Mouse (Mus musculus) embryonic facial prominence, embryonic 12.5 days (tissue): ENCODE data around the gene Cdan1. TPM values are rescaled to one million over a fixed set of nuclear protein-coding genes. Genes with fewer than 3 reads are reported as not detected.

Source experiments
- ATAC-seq: fragments of 200-750 bp; cut with Nextera tagmentation; 2 replicates; pipeline ENCODE4 v1.8.0; 2017; ENCODE audit not compliant: insufficient number of reproducible peaks, insufficient read depth, low FRiP score, low TSS enrichment
- H3K27ac ChIP-seq: fragments of 300-500 bp; sonication (generic); 2 replicates; pipeline ENCODE4 v1.5.1; 2016; ENCODE audit warnings: mild to moderate bottlenecking
- H3K27me3 ChIP-seq: fragments of 300-500 bp; sonication (generic); 2 replicates; pipeline ENCODE4 v1.6.1; 2016; ENCODE audit warnings: mild to moderate bottlenecking, moderate library complexity
- H3K36me3 ChIP-seq: fragments of 300-500 bp; sonication (generic); 2 replicates; pipeline ENCODE4 v1.6.1; 2016; ENCODE audit warnings: mild to moderate bottlenecking
- H3K4me1 ChIP-seq: fragments of 300-500 bp; sonication (generic); 2 replicates; pipeline ENCODE4 v1.6.1; 2016
- H3K4me2 ChIP-seq: fragments of 300-500 bp; sonication (generic); replicated peaks from 2 replicates; pipeline ENCODE4 v1.6.1; 2016; ENCODE audit warnings: mild to moderate bottlenecking, moderate library complexity
- H3K4me3 ChIP-seq: fragments of 300-500 bp; sonication (generic); 2 replicates; pipeline ENCODE4 v1.5.1; 2016; ENCODE audit warnings: mild to moderate bottlenecking
- H3K9ac ChIP-seq: fragments of 300-500 bp; sonication (generic); 2 replicates; pipeline ENCODE4 v1.6.1; 2016; ENCODE audit warnings: mild to moderate bottlenecking, moderate library complexity
- H3K9me3 ChIP-seq: fragments of 300-500 bp; sonication (generic); 2 replicates; pipeline ENCODE4 v1.6.1; 2016; ENCODE audit warnings: mild to moderate bottlenecking, moderate library complexity
- WGBS: fragments of 180-500 bp; shearing (Covaris S2); methylation state at CpG from one replicate; pipeline ENCODE4 v1.1.7; 2016; 5-methylcytosine and 5-hydroxymethylcytosine counted together
- polyA plus RNA-seq: library from polyadenylated mRNA; unstranded; fragments of >200 nt; fragmentation: Nextera tagmentation; extraction: Ambion mirVana; gene quantifications from 2 replicates; pipeline ENCODE4 v1.2.1, GENCODE M21; 2016

Cdan1 gene
- polyA plus RNA-seq, 1 experiment from 2014 or later, result 12.1 TPM

DNA sequence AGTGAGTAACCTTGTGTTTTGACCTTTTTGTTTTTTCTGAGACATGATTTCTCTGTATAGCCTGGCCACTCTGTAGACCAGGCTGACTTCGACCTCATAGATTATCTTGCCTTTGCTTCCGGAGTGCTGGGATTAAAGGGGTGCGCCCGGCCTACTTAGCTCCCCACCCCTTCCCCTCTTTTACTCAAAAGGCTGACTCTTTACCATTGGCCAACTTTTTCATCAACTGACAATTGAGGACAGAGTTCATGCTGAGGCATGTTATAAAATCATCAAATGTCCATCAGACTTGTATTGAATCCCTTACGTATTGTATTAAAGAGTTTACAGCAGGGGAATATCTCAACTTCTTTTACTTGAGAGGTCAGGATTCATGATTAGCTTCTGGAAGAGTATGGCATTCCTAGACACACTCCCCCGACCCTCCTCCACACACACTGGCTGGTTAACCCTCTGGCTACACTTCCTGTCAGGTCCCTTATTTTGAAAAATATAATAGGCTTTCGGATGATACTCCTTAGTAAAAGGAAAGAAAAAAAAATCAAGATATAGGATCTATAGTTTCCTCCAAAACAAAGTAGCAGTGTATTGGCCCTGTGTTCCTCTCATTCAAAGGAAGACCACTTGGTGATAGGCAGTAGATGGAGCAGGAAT lies 117.9 kb downstream of the Cdan1 start:
- peak overlapping the region; percentile 90 for H3K27ac ChIP-seq
- WGBS, result 44% methylated on average over 7 of the region's 7 CpGs
- H3K4me1 ChIP-seq, result peaks cover 26% of the 10 kb centered on the region
- peak overlapping the region; percentile 95 for H3K4me2 ChIP-seq
- peaks cover 18% of the 10 kb centered on the region for H3K36me3 ChIP-seq
- no peaks in the 10 kb centered on the region for H3K27me3 ChIP-seq
- H3K4me3 ChIP-seq, result peak overlapping the region; percentile 96
- no peaks in the 10 kb centered on the region for H3K9me3 ChIP-seq
- ATAC-seq, result no peak
- peak overlapping the region; percentile 95; the same call in 1 of the 2 replicates for H3K9ac ChIP-seq

DNA sequence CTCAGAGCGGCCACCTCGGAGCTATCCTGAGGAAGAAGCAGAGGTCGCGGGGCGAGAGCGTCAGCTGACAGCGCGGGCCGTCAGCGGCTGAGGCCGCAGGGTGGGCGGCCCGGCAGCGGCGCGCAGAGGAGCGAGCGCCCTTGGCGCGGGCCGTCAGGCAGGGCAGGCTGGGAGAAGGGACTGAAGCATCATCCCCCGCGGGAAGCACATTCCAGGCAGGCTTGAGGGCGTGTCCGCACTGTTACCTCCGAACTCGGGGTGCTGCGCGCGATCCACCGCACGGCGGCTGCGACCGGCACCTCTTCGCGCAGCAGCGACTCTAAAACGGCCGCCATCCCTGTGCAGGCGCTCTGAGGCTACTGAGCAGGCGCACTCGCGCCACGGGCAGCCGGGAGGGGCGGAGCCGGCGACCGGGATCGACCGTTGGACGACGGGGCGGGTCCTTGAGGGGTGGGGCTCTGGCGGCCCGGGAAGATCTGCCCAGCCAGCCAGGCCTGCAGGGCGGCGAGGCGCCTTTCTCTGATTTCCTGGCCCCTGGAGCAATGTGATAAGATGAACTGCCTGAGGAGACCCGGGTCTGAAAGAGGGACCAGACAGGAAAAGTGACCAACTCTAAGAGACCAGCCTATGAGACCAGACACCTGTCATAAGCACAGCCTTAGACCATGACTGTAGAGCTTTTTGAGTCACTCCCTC lies 118.6 kb downstream of the Cdan1 start:
- peak; percentile 97 for ATAC-seq
- H3K9me3 ChIP-seq, result no peaks in the 10 kb centered on the region
- H3K4me1 ChIP-seq, result peaks cover 26% of the 10 kb centered on the region
- no peaks in the 10 kb centered on the region for H3K27me3 ChIP-seq
- H3K4me3 ChIP-seq, result peak overlapping the region; percentile 96
- under 1% methylated on average over 61 of the region's 61 CpGs for WGBS
- H3K27ac ChIP-seq, result peak overlapping the region; percentile 90
- peaks cover 25% of the 10 kb centered on the region for H3K36me3 ChIP-seq
- peak overlapping the region; percentile 95 for H3K4me2 ChIP-seq
- peak overlapping the region; percentile 95 for H3K9ac ChIP-seq

GRCm38 (mm10) chr2:120730639-120731166 lies 119.2 kb downstream of the Cdan1 start:
- Histone ChIP-seq H3K4me3 (peak overlapping the region; percentile 96), H3K4me2 (peak overlapping the region; percentile 95), H3K9me3 (no peaks in the 10 kb centered on the region), H3K27me3 (no peaks in the 10 kb centered on the region), H3K9ac (peak overlapping the region; percentile 95), H3K36me3 (peaks cover 31% of the 10 kb centered on the region), H3K4me1 (peaks cover 26% of the 10 kb centered on the region), H3K27ac (peak overlapping the region; percentile 90)
- peak; percentile 58; the same call in 1 of the 2 replicates for ATAC-seq
- WGBS, result under 1% methylated on average over 50 of the region's 50 CpGs

DNA sequence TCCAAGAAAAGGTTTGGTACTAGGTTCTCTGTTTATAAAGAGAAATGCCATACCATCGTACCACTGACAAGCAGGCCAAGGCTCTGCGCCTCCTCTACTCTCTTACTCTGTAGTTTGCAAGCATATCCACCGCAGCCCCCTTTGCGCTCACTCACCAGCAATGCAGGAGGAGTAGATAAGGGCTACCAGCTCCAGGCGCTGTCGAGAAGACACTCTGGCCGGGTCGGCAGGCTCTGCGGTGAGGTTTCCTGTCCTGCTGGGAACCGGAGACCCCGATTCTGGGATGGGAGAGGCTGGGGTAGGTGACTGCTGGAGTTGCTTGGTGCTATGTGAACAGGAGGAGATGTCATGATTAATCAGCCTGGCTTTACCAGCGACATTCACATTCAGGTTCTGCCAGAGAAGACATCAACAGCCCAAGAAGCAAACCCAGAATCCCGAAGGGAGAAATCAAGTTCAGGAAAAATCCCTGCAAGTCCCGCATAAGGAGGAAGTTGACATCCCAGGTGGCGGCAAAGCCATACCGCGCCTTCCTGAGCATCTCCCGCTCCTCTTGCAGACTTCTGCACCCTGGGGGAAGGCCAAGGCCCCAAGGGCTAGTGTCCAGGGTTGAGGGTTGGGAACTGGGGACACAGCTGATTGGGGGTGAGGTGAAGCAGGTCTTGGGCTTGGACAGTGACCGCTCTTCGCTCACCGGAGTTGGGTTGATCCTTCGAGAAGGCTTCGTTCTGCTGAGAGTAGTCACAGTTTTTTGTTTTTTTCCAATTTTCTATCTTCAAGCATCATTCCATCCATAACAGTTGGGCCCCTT lies 119.9 kb downstream of the Cdan1 start:
- Histone ChIP-seq H3K4me2 (peak overlapping the region; percentile 95), H3K4me3 (peak overlapping the region; percentile 96), H3K27me3 (no peaks in the 10 kb centered on the region), H3K9me3 (no peaks in the 10 kb centered on the region), H3K4me1 (peaks cover 26% of the 10 kb centered on the region), H3K36me3 (peaks cover 38% of the 10 kb centered on the region), H3K9ac (peak overlapping the region; percentile 95), H3K27ac (no peak overlapping the region)
- WGBS, result 9% methylated on average over 23 of the region's 23 CpGs
- no peak for ATAC-seq

DNA sequence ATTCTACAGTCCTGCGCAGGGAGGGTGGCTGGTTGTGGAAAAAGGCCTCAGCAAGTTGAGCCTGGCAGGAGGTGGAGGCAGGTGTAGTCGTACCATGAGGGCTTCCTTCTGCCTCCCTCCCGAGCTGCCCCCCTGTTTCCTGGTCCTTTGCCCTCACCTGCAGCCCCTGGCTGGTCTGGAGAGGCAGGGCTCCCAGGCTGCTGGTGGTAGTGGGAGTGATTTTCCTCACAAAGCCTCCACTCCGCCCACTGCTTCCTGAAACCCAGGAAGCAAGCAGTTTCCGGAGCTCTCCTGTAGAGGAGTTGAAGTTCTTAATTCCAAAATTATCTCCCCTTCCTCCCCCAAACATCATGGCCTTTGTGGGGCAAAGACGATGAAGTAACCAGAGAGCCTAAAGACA lies 125.8 kb downstream of the Cdan1 start:
- no peak overlapping the region for H3K27ac ChIP-seq
- no peaks in the 10 kb centered on the region for H3K27me3 ChIP-seq
- no peak overlapping the region for H3K4me3 ChIP-seq
- H3K4me2 ChIP-seq, result no peak overlapping the region
- H3K9me3 ChIP-seq, result no peaks in the 10 kb centered on the region
- no peak for ATAC-seq
- H3K4me1 ChIP-seq, result peaks cover 12% of the 10 kb centered on the region
- WGBS, result 80% methylated on average over 6 of the region's 6 CpGs
- H3K36me3 ChIP-seq, result peaks cover 93% of the 10 kb centered on the region
- no peak overlapping the region for H3K9ac ChIP-seq

DNA sequence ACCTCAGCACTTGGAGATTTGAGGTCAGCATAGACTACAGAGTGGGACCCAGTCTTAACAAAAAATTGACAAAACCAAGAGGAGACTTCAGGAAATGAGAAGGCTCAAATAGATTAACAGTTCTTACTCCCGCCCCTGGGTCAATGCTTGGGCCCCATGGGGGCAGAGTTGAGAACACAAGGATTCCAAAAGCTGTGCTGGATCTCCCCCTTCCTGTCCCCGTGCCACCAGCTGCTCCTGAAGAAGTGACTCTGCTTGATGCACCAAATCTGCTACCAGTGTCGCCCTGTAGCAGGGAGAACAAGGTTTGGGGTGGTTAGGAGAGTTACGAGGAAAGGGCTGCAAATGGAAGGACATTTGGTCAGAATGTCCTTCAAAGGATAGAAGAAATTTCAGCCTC lies 126.3 kb downstream of the Cdan1 start:
- no peak overlapping the region for H3K27ac ChIP-seq
- peaks cover 6% of the 10 kb centered on the region; the same call in 1 of the 2 replicates for H3K4me1 ChIP-seq
- no peaks in the 10 kb centered on the region for H3K9me3 ChIP-seq
- WGBS, result 80% methylated on average over 4 of the region's 4 CpGs
- no peak overlapping the region for H3K9ac ChIP-seq
- ATAC-seq, result no peak
- no peak overlapping the region for H3K4me3 ChIP-seq
- no peaks in the 10 kb centered on the region for H3K27me3 ChIP-seq
- peaks cover 97% of the 10 kb centered on the region for H3K36me3 ChIP-seq
- no peak overlapping the region for H3K4me2 ChIP-seq

DNA sequence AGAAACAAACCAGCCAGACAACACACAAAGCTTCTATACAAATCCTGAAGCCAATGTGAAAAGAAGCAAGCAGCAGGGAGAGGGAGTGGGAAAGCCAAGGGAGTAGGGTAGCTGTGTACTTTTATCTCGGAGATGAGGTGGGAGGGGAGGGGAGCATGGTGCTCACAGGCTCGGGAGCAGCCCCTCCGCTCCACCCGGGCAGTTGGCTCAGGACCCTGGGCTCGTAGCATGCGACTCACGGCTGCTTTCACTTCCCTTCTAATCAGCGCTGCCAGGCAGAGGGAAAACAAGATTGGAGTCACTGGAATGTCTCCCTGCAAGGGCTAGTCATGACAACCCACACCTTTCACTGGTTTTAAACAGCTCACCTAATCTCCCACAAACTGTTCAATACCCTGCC lies 127.4 kb downstream of the Cdan1 start:
- Histone ChIP-seq H3K4me1 (no peaks in the 10 kb centered on the region), H3K27ac (no peak overlapping the region), H3K36me3 (peaks cover 97% of the 10 kb centered on the region), H3K9me3 (no peaks in the 10 kb centered on the region), H3K4me2 (no peak overlapping the region), H3K4me3 (no peak overlapping the region), H3K9ac (no peak overlapping the region), H3K27me3 (no peaks in the 10 kb centered on the region)
- ATAC-seq, result no peak
- WGBS, result 83% methylated on average over 8 of the region's 8 CpGs

GRCm38 (mm10) chr2:120721911-120722310 lies 128.0 kb downstream of the Cdan1 start:
- Histone ChIP-seq H3K9ac (no peak overlapping the region), H3K36me3 (peaks cover 97% of the 10 kb centered on the region), H3K4me3 (no peak overlapping the region), H3K27me3 (no peaks in the 10 kb centered on the region), H3K9me3 (no peaks in the 10 kb centered on the region), H3K4me2 (no peak overlapping the region), H3K27ac (no peak overlapping the region), H3K4me1 (no peaks in the 10 kb centered on the region)
- no peak for ATAC-seq
- WGBS, result 92% methylated on average over 2 of the region's 2 CpGs

DNA sequence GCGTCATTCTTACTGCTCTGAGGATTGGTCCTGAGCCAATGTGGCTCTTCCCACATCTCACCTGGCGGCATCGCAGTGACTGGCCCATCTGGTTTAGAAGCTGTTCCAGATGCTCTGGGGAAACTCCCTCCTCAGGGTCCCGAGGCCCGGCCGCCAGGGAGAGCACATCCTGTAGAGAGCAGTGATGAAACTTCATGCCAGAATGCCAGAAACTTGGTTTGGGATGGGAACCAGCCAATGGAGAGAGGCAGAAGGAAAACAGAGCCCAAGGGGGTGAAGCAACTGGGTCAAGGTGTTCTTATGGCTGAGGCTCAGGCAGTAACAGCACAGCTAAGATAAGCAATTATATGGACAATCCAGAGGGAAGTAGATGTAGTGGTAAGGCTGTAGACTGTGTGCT lies 129.1 kb downstream of the Cdan1 start:
- Histone ChIP-seq H3K9me3 (no peaks in the 10 kb centered on the region), H3K9ac (no peak overlapping the region), H3K4me3 (no peak overlapping the region), H3K27me3 (no peaks in the 10 kb centered on the region), H3K36me3 (peaks cover 90% of the 10 kb centered on the region), H3K4me2 (no peak overlapping the region), H3K27ac (no peak overlapping the region), H3K4me1 (no peaks in the 10 kb centered on the region)
- no peak for ATAC-seq
- WGBS, result 83% methylated on average over 6 of the region's 6 CpGs

DNA sequence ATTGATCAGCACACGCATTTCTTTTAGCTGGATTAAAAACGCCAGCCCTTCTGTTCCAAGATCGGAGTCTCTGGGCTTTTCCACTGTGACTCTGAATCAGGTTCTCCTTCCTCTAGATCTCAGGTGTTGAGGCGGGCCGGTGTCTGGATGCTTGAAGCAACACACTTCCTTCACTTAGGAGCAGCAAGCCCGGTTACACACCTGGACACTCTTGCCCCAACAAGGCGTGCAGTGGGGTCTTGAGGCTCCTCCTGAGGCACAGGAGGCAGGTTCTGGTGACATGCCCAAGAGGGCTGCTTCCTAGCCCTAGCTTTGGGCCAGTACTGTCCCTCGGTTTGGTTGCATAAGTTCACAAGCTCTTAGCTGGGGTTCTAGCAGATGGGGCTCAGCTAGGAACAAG lies 131.4 kb downstream of the Cdan1 start:
- 93% methylated on average over 8 of the region's 8 CpGs for whole genome bisulfite sequencing
- Histone ChIP-seq H3K4me2 (no peak overlapping the region), H3K4me1 (no peaks in the 10 kb centered on the region), H3K36me3 (peaks cover 82% of the 10 kb centered on the region), H3K9ac (no peak overlapping the region), H3K27me3 (no peaks in the 10 kb centered on the region), H3K27ac (no peak overlapping the region), H3K4me3 (no peak overlapping the region), H3K9me3 (no peaks in the 10 kb centered on the region)
- no peak for ATAC-seq

- WGBS, result 92% methylated on average over 3 of the region's 3 CpGs
- Histone ChIP-seq H3K4me2 (no peak overlapping the region), H3K9me3 (no peaks in the 10 kb centered on the region), H3K4me3 (no peak overlapping the region), H3K27ac (no peak overlapping the region), H3K27me3 (no peaks in the 10 kb centered on the region), H3K36me3 (peaks cover 52% of the 10 kb centered on the region), H3K9ac (no peak overlapping the region), H3K4me1 (no peaks in the 10 kb centered on the region)
- ATAC-seq, result no peak
Observed at GRCm38 (mm10) chr2:120713441-120713840, 136.5 kb downstream of the Cdan1 start.
